Mouse (Mus musculus) megakaryocyte, embryonic 14.5 days (primary cell): ENCODE results near the gene Slc4a4.

Source experiments
- FLI1 ChIP-seq: IDR thresholded peaks from 2 replicates; pipeline ENCODE4 v1.6.1; 2012; ENCODE audit warnings: low read length, inconsistent platforms, mixed read lengths
- GATA1 ChIP-seq: IDR thresholded peaks from 3 replicates; pipeline ENCODE4 v1.6.1; 2012; ENCODE audit warnings: mixed read lengths, low read length, inconsistent platforms, borderline replicate concordance

DNA sequence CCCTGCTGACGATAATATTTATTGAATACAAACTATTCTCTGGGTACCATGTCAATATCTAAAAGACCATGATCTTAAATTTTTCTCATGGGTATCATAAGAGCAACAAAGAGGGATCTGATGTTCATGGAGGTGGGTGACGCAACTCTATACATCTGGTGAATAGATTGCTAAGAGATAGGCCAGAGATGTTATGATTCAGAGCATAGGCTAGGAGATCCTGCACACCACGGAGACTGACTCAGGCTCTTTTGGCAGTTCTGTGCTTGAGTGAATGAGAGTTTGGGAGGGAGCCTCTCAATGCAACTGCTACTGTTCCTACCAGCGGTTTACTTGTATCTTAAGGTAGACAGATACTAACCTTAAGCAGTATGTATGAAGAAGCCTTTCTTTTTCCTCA lies 79.9 kb downstream of the Slc4a4 start:
- TF ChIP-seq GATA1 (no peak), FLI1 (no peak)
